11 mouse cellular contexts compared by ENCODE assay signal in genomic region chr6:71980165-71980564, GRCm38 (mm10).
DNase-seq lines count a peak whose midpoint lies in the region; ATAC-seq and TF ChIP-seq lines count a peak whose summit lies in the region.
"Had no signal": no experiment of that assay in that cellular context is flagged by ENCODE, and none has a peak within 500 bp of the region (broad histone marks: within the 10 kb centered on the region; RNA-seq: fewer than 3 reads in every experiment).

No protein-coding gene starts in this region.

- no peak for DNase-seq in limb, embryonic 14.5 days (ENCODE audit: low spot score)
- DNase-seq in limb, embryonic 10.5 days (ENCODE audit: low spot score) = no peak
- DNase-seq in adipocyte (ENCODE audit: low spot score) = no peak
- no peak for DNase-seq in adrenal gland, adult 2 months
- no peak for DNase-seq in embryo, embryonic 11 days
- DNase-seq: kidney, adult 11 months; lung, adult 2 months; retina, postnatal 1 day had no signal

- no peak overlapping the region for H3K4me2 ChIP-seq in limb, embryonic 14.5 days (replicated peaks; ENCODE audit: low read depth, low read length, severe bottlenecking)
- H3K4me2 ChIP-seq in heart, embryonic 15.5 days = 0 out of 2 replicates have a peak overlapping the region, but pooled peaks have one; percentile 7

- ATAC-seq in limb, embryonic 14.5 days (ENCODE audit: low FRiP score, low read depth) = 0 out of 2 replicates have a peak, but pooled peaks have one; percentile 14
- ATAC-seq in heart, embryonic 15.5 days (replicated peaks; ENCODE audit: insufficient number of reproducible peaks, insufficient read depth, low FRiP score, low read depth) = no peak; the same call in 1 of the 2 replicates

- no peak for TF ChIP-seq CTCF in bone marrow, adult 2 months (IDR thresholded peaks at IDR 0.05; ENCODE audit: control insufficient read depth, insufficient read depth, low read length)
- TF ChIP-seq CTCF in olfactory bulb, adult 2 months (IDR thresholded peaks at IDR 0.05; ENCODE audit: insufficient read depth, low read depth, low read length) = no peak

- TF ChIP-seq POLR2A in limb, embryonic 14.5 days (IDR thresholded peaks at IDR 0.05; ENCODE audit: borderline replicate concordance, extremely low read depth, insufficient read depth, insufficient read length) = no peak
- no peak for TF ChIP-seq POLR2A in bone marrow, adult 2 months (IDR thresholded peaks at IDR 0.05; ENCODE audit: borderline replicate concordance, control insufficient read depth, low read depth, low read length)
- TF ChIP-seq POLR2A in olfactory bulb, adult 2 months (IDR thresholded peaks at IDR 0.05; ENCODE audit: insufficient read depth, low read depth, low read length) = no peak

- no peaks in the 10 kb centered on the region for H3K27me3 ChIP-seq in limb, embryonic 14.5 days (ENCODE audit: control insufficient read depth, insufficient read depth, low read length)
- H3K27me3 ChIP-seq in limb, embryonic 10.5 days (ENCODE audit: low read depth, poor library complexity, severe bottlenecking) = no peaks in the 10 kb centered on the region
- no peaks in the 10 kb centered on the region for H3K27me3 ChIP-seq in heart, embryonic 15.5 days

- no peak overlapping the region for H3K4me3 ChIP-seq in limb, embryonic 14.5 days (replicated peaks; ENCODE audit: low read length)
- no peak overlapping the region for H3K4me3 ChIP-seq in limb, embryonic 10.5 days
- no peak overlapping the region for H3K4me3 ChIP-seq in bone marrow, adult 2 months (replicated peaks; ENCODE audit: control insufficient read depth, low read depth, low read length)
- H3K4me3 ChIP-seq in heart, embryonic 15.5 days = no peak overlapping the region
- no peak overlapping the region for H3K4me3 ChIP-seq in olfactory bulb, adult 2 months (ENCODE audit: insufficient read depth, low read depth, low read length)

- WGBS in limb, embryonic 14.5 days = 54% methylated on average over 8 of the region's 8 CpGs
- 85% methylated on average over 8 of the region's 8 CpGs for WGBS in limb, embryonic 10.5 days
- 28% methylated on average over 8 of the region's 8 CpGs for WGBS in bone marrow, adult 2 months
- 20% methylated on average over 8 of the region's 8 CpGs for WGBS in heart, embryonic 15.5 days
- WGBS in olfactory bulb, adult 2 months = 27% methylated on average over 8 of the region's 8 CpGs

- no peaks in the 10 kb centered on the region for H3K9me3 ChIP-seq in limb, embryonic 14.5 days (ENCODE audit: control insufficient read depth, low read length)
- H3K9me3 ChIP-seq in limb, embryonic 10.5 days (replicated peaks) = no peaks in the 10 kb centered on the region
- no peaks in the 10 kb centered on the region for H3K9me3 ChIP-seq in heart, embryonic 15.5 days (replicated peaks)

- no peaks in the 10 kb centered on the region for H3K4me1 ChIP-seq in limb, embryonic 14.5 days (ENCODE audit: control insufficient read depth, insufficient read depth, low read length)
- H3K4me1 ChIP-seq in limb, embryonic 10.5 days = peaks cover 6% of the 10 kb centered on the region; the same call in 1 of the 2 replicates
- H3K4me1 ChIP-seq in bone marrow, adult 2 months (ENCODE audit: control insufficient read depth, insufficient read depth, low read length) = peaks cover 4% of the 10 kb centered on the region; the same call in 1 of the 2 replicates
- peaks cover 35% of the 10 kb centered on the region for H3K4me1 ChIP-seq in heart, embryonic 15.5 days (replicated peaks)
- H3K4me1 ChIP-seq in olfactory bulb, adult 2 months (ENCODE audit: control insufficient read depth, insufficient read depth, low read length) = peaks cover 33% of the 10 kb centered on the region

- H3K36me3 ChIP-seq in limb, embryonic 14.5 days (ENCODE audit: control insufficient read depth, insufficient read depth, low read length) = peaks cover 46% of the 10 kb centered on the region
- H3K36me3 ChIP-seq in limb, embryonic 10.5 days = peaks cover 68% of the 10 kb centered on the region
- H3K36me3 ChIP-seq in heart, embryonic 15.5 days = peaks cover 22% of the 10 kb centered on the region; the same call in 1 of the 2 replicates

- H3K9ac ChIP-seq in limb, embryonic 14.5 days (ENCODE audit: low read depth, low read length, severe bottlenecking) = no peak overlapping the region
- H3K9ac ChIP-seq in heart, embryonic 15.5 days = no peak overlapping the region

- no peak overlapping the region for H3K27ac ChIP-seq in limb, embryonic 14.5 days (replicated peaks; ENCODE audit: low read depth, low read length)
- H3K27ac ChIP-seq in limb, embryonic 10.5 days = no peak overlapping the region
- H3K27ac ChIP-seq in bone marrow, adult 2 months (ENCODE audit: control insufficient read depth, insufficient read depth, low read depth, low read length, poor library complexity) = peak overlapping the region; percentile 22; the same call in 1 of the 2 replicates
- peak overlapping the region; percentile 79 for H3K27ac ChIP-seq in heart, embryonic 15.5 days
- peak overlapping the region; percentile 93 for H3K27ac ChIP-seq in olfactory bulb, adult 2 months (ENCODE audit: insufficient read depth, low read depth, low read length)

Comparison
In these comparisons a context has a peak if more than half of its experiments do, and no peak if none do; other contexts are left out.
1. H3K27ac ChIP-seq: peak in bone marrow, adult 2 months (single experiment), heart, embryonic 15.5 days (single experiment) and olfactory bulb, adult 2 months (single experiment); none in limb, embryonic 14.5 days (single experiment) and limb, embryonic 10.5 days (single experiment).